Mouse (Mus musculus) colon, adult 2 months (tissue): ENCODE measurements around the gene Katnb1. TPM values are rescaled to one million over a fixed set of nuclear protein-coding genes. Genes with fewer than 3 reads are reported as not detected.

Experiments
- polyA plus RNA-seq: library from polyadenylated mRNA; depleted of rRNA; stranded (reverse); fragments of >200 nt; gene quantifications from 2 replicates; pipeline ENCODE4 v1.2.3, GENCODE M21; 2012; rRNA removed

The Katnb1 gene
- polyA plus RNA-seq: 19.9 and 23.1 TPM in 2 replicates

GRCm38 (mm10) chr8:95080381-95081341 lies at the start of gene Katnb1:
Gene Katnb1, plus strand, starts transcription at chr8:95081186.

GRCm38 (mm10) chr8:95054927-95055510 lies 26.0 kb upstream of the Katnb1 start, which contains the start of gene Drc7:
Gene Drc7, plus strand, starts transcription at chr8:95055103.

Other genes with a start within 250 kb of the Katnb1 start
- gene Coq9, start 242.9 kb upstream of the Katnb1 start, polyA plus RNA-seq: 374 and 469 TPM in 2 replicates
- gene Ciapin1, start 242.8 kb upstream of the Katnb1 start, polyA plus RNA-seq: 47.1 and 48.1 TPM in 2 replicates
- 56.7 and 94.8 TPM in 2 replicates for gene Polr2c, start 223.7 kb upstream of the Katnb1 start, polyA plus RNA-seq
- gene Dok4, start 204.9 kb upstream of the Katnb1 start, polyA plus RNA-seq: 145 and 155 TPM in 2 replicates
- 12.4 and 13.5 TPM in 2 replicates for gene Ccdc102a, start 163.1 kb upstream of the Katnb1 start, polyA plus RNA-seq
- 5.8 and 11.0 TPM in 2 replicates for gene Adgrg5, start 157.5 kb upstream of the Katnb1 start, polyA plus RNA-seq
- gene Adgrg1, start 106.4 kb upstream of the Katnb1 start, polyA plus RNA-seq: 104 and 110 TPM in 2 replicates
- 7.2 and 7.7 TPM in 2 replicates for gene Adgrg3, start 63.5 kb upstream of the Katnb1 start, polyA plus RNA-seq
- 0.07 TPM in 1 of 2 replicates, not detected in the other for gene Drc7, start 26.1 kb upstream of the Katnb1 start, polyA plus RNA-seq
- gene Kifc3, start 121.6 kb downstream of the Katnb1 start, polyA plus RNA-seq: 46.0 and 55.8 TPM in 2 replicates
- gene Cngb1, start 225.4 kb downstream of the Katnb1 start, polyA plus RNA-seq: 0.22 and 0.38 TPM in 2 replicates
- 0.56 TPM in 1 of 2 replicates, not detected in the other for gene Tepp, start 229.4 kb downstream of the Katnb1 start, polyA plus RNA-seq